Mouse (Mus musculus) kidney, embryonic 16.5 days (tissue): ENCODE measurements around the gene Rgl1. TPM values are rescaled to one million over a fixed set of nuclear protein-coding genes. Genes with fewer than 3 reads are reported as not detected.

Experiments used
- ATAC-seq: fragments of 200-750 bp; cut with Nextera tagmentation; 2 replicates; pipeline ENCODE4 v1.8.0; 2017; ENCODE audit warnings: moderate TSS enrichment; ENCODE audit not compliant: low FRiP score, low TSS enrichment
- H3K27ac ChIP-seq: fragments of 300-500 bp; sonication (generic); 2 replicates; pipeline ENCODE4 v1.5.1; 2014; ENCODE audit warnings: low read length
- H3K27me3 ChIP-seq: fragments of 300-500 bp; sonication (generic); 2 replicates; pipeline ENCODE4 v1.6.1; 2014; ENCODE audit warnings: low read length, control low read depth, mixed read lengths; ENCODE audit not compliant: insufficient read depth
- H3K36me3 ChIP-seq: fragments of 300-500 bp; sonication (generic); 2 replicates; pipeline ENCODE4 v1.6.1; 2014; ENCODE audit warnings: low read length, control low read depth, mixed read lengths; ENCODE audit not compliant: insufficient read depth
- H3K4me1 ChIP-seq: fragments of 300-500 bp; sonication (generic); 2 replicates; pipeline ENCODE4 v1.6.1; 2014; ENCODE audit warnings: low read length, control low read depth, mixed read lengths; ENCODE audit not compliant: insufficient read depth
- H3K4me2 ChIP-seq: fragments of 300-500 bp; sonication (generic); replicated peaks from 2 replicates; pipeline ENCODE4 v1.6.1; 2014; ENCODE audit warnings: low read depth, low read length
- H3K4me3 ChIP-seq: fragments of 300-500 bp; sonication (generic); 2 replicates; pipeline ENCODE4 v1.5.1; 2014; ENCODE audit warnings: mild to moderate bottlenecking, low read length
- H3K9ac ChIP-seq: fragments of 300-500 bp; sonication (generic); replicated peaks from 2 replicates; pipeline ENCODE4 v1.6.1; 2014; ENCODE audit warnings: low read length
- H3K9me3 ChIP-seq: fragments of 300-500 bp; sonication (generic); 2 replicates; pipeline ENCODE4 v1.6.1; 2016; ENCODE audit warnings: low read length, control low read depth
- WGBS: fragments of 180-500 bp; shearing (Covaris S2); extraction: QIAGEN DNeasy Blood & Tissue Kit; methylation state at CpG from one replicate; pipeline ENCODE4 v1.1.7; 2014; 5-methylcytosine and 5-hydroxymethylcytosine counted together
- polyA plus RNA-seq: library from polyadenylated mRNA; unstranded; fragments of >200 nt; fragmentation: Nextera tagmentation; extraction: Ambion mirVana; gene quantifications from 2 replicates; pipeline ENCODE4 v1.2.1, GENCODE M21; 2015

Gene Rgl1
- polyA plus RNA-seq, 1 experiment from 2014 or later, result 58.6 TPM

DNA sequence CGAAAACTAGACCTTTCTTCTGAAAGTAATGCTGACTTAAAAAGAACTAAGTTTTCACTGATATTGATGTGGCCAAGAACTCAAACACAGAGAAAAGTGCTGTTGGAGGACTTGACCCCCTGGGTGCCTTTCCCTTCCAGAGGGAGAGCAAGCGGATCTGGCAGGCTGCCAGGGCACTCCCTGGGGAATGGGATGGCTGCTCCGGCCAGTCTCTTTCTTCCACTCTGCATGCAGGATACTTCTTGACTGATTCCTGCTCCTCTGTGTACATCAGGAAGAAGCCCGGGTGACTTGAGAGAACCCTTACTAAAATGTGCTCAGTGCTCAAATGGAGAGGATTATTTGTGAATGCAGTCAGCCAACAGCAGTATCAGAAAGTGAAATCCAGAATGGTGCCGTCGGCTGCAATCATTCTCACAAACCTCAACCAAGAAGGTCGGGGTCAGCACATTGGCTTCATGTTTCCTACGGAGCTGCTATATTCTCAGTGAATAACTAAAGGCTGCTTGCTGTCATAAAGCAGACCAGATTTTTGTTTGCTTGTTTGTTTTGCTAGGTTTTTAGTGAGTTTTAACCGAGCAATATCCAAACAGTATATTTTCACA is 176.7 kb downstream of the Rgl1 start:
- H3K27ac ChIP-seq, result peak overlapping the region; percentile 65
- 17% methylated on average over 9 of the region's 9 CpGs for WGBS
- H3K4me2 ChIP-seq, result peak overlapping the region; percentile 20
- no peak overlapping the region for H3K4me3 ChIP-seq
- no peaks in the 10 kb centered on the region for H3K9me3 ChIP-seq
- H3K36me3 ChIP-seq, result peaks cover 5% of the 10 kb centered on the region; the same call in 1 of the 2 replicates
- H3K9ac ChIP-seq, result peak overlapping the region; percentile 29; the same call in 1 of the 2 replicates
- H3K27me3 ChIP-seq, result no peaks in the 10 kb centered on the region
- H3K4me1 ChIP-seq, result peaks cover 31% of the 10 kb centered on the region
- peak; percentile 83; the same call in 1 of the 2 replicates for ATAC-seq

GRCm38 (mm10) chr1:152587431-152587830 is 178.7 kb downstream of the Rgl1 start:
- Histone ChIP-seq H3K9me3 (no peaks in the 10 kb centered on the region), H3K27ac (no peak overlapping the region), H3K36me3 (peaks cover 5% of the 10 kb centered on the region; the same call in 1 of the 2 replicates), H3K27me3 (no peaks in the 10 kb centered on the region), H3K9ac (no peak overlapping the region), H3K4me3 (no peak overlapping the region), H3K4me2 (no peak overlapping the region), H3K4me1 (peaks cover 35% of the 10 kb centered on the region)
- WGBS, result 62% methylated on average over 3 of the region's 3 CpGs
- ATAC-seq, result no peak

DNA sequence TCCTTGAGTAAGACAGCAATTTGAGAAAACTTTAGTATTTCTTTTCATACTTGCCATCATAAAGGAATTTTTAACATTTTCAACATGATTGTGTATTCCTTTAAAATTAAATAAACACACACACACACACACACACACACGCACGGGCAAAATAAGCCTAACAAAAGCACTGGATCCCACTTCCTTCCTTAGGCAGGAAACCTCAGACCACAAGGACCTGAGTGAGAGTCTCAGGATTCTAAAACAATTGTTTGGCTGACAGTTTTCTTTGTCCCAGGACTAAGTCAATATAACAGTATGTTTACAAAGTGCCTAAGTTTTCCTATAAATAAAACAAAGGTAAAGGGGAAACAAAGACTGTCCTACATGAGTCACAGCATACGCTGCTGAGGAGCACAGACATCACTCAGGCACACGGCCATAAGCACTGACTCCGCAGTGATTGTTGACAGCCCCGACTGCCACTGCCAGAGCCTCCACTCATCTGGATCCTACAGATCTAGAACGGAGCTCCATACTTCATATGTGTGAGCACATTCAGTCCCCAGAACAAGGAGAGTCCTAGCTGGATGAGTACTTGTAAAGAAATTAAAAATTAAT is 180.7 kb downstream of the Rgl1 start:
- Histone ChIP-seq H3K27me3 (no peaks in the 10 kb centered on the region), H3K4me1 (peaks cover 36% of the 10 kb centered on the region), H3K9me3 (no peaks in the 10 kb centered on the region), H3K4me2 (no peak overlapping the region), H3K27ac (no peak overlapping the region), H3K4me3 (no peak overlapping the region), H3K36me3 (peaks cover 5% of the 10 kb centered on the region; the same call in 1 of the 2 replicates), H3K9ac (no peak overlapping the region)
- 70% methylated on average over 7 of the region's 7 CpGs for WGBS
- no peak for ATAC-seq

- peaks cover 34% of the 10 kb centered on the region for H3K4me1 ChIP-seq
- no peaks in the 10 kb centered on the region for H3K9me3 ChIP-seq
- peaks cover 5% of the 10 kb centered on the region; the same call in 1 of the 2 replicates for H3K36me3 ChIP-seq
- ATAC-seq, result no peak
- 69% methylated on average over 8 of the region's 8 CpGs for WGBS
- 0 out of 2 replicates have a peak overlapping the region, but pooled peaks have one; percentile 30 for H3K27ac ChIP-seq
- no peak overlapping the region for H3K4me2 ChIP-seq
- H3K9ac ChIP-seq, result no peak overlapping the region
- no peak overlapping the region for H3K4me3 ChIP-seq
- H3K27me3 ChIP-seq, result no peaks in the 10 kb centered on the region
Measured at GRCm38 (mm10) chr1:152584933-152585332, 181.2 kb downstream of the Rgl1 start.

GRCm38 (mm10) chr1:152581127-152581905 is 184.8 kb downstream of the Rgl1 start:
- Histone ChIP-seq H3K4me3 (no peak overlapping the region), H3K27me3 (no peaks in the 10 kb centered on the region), H3K36me3 (peaks cover 1% of the 10 kb centered on the region; the same call in 1 of the 2 replicates), H3K9ac (no peak overlapping the region), H3K4me2 (no peak overlapping the region), H3K9me3 (no peaks in the 10 kb centered on the region), H3K27ac (peak overlapping the region; percentile 26; the same call in 1 of the 2 replicates), H3K4me1 (peaks cover 50% of the 10 kb centered on the region)
- no peak for ATAC-seq
- 68% methylated on average over 13 of the region's 13 CpGs for WGBS

- H3K36me3 ChIP-seq, result no peaks in the 10 kb centered on the region
- 56% methylated on average over 5 of the region's 5 CpGs for WGBS
- ATAC-seq, result no peak
Measured at GRCm38 (mm10) chr1:152578944-152579343, 187.2 kb downstream of the Rgl1 start.

GRCm38 (mm10) chr1:152578108-152578721 is 187.9 kb downstream of the Rgl1 start:
- Histone ChIP-seq H3K36me3 (no peaks in the 10 kb centered on the region), H3K27ac (peak overlapping the region; percentile 26; the same call in 1 of the 2 replicates), H3K27me3 (no peaks in the 10 kb centered on the region), H3K4me1 (peaks cover 73% of the 10 kb centered on the region), H3K9me3 (no peaks in the 10 kb centered on the region), H3K4me2 (no peak overlapping the region), H3K4me3 (no peak overlapping the region), H3K9ac (peak overlapping the region; percentile 57)
- WGBS, result 65% methylated on average over 19 of the region's 19 CpGs
- no peak for ATAC-seq

More at GRCm38 (mm10) chr1:152578944-152579343, 187.2 kb downstream of the Rgl1 start:
- no peak overlapping the region for H3K4me3 ChIP-seq
- no peaks in the 10 kb centered on the region for H3K9me3 ChIP-seq
- H3K27me3 ChIP-seq, result no peaks in the 10 kb centered on the region
- H3K9ac ChIP-seq, result no peak overlapping the region
- peaks cover 66% of the 10 kb centered on the region for H3K4me1 ChIP-seq
- H3K27ac ChIP-seq, result peak overlapping the region; percentile 48; the same call in 1 of the 2 replicates
- no peak overlapping the region for H3K4me2 ChIP-seq

DNA sequence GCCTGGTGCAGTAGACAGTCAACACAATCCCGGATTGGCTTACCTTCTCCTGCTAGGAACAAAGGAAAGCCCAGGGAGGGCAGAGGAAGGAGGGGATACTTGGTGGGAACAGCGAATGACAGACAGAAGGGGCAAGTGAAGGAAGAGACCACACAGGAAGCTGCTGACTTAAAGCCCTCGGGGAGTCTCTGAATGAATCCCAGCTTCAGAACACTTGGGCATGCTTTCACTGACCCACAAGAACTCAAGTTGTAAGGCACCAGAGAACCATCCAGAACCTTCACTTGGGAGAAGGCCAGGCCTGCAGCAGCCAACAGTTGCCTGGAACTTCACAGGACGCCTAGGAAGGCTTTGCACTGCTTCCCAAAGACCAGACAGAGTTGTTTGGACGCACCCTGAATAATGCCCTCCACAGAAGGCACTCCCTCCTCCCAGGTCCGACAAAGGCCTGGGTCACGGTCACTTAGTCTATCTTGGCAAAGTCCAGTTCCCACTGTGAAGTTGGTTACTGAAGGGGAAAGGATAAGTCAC is 189.5 kb downstream of the Rgl1 start:
- H3K9ac ChIP-seq, result no peak overlapping the region
- peak; percentile 69 for ATAC-seq
- H3K27me3 ChIP-seq, result no peaks in the 10 kb centered on the region
- WGBS, result 23% methylated on average over 7 of the region's 7 CpGs
- H3K27ac ChIP-seq, result peak overlapping the region; percentile 64
- H3K4me2 ChIP-seq, result no peak overlapping the region
- H3K4me1 ChIP-seq, result peaks cover 74% of the 10 kb centered on the region
- H3K36me3 ChIP-seq, result no peaks in the 10 kb centered on the region
- no peaks in the 10 kb centered on the region for H3K9me3 ChIP-seq
- H3K4me3 ChIP-seq, result no peak overlapping the region

DNA sequence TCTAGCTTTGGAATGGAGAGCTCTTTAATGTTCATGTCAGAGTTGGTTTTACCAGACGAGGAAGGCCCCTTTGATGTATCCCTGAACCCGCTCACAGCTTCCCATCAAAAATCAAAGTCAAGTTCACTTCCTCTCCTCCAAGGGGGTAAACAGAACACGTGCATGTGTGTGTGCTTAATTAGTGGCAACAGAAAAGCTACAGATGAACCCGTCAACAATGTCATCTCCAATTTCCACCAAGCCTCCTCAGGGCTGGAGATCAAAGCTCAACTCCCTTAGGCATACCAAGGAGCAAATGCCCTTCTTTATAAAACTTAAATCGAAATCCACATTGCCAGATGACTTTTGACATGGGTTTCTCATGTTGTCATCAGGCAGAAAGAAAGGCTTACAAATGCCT is 191.1 kb downstream of the Rgl1 start:
- H3K9ac ChIP-seq, result no peak overlapping the region
- H3K36me3 ChIP-seq, result peaks cover 5% of the 10 kb centered on the region; the same call in 1 of the 2 replicates
- 50% methylated on average over 5 of the region's 5 CpGs for whole genome bisulfite sequencing
- no peak overlapping the region for H3K4me2 ChIP-seq
- H3K9me3 ChIP-seq, result no peaks in the 10 kb centered on the region
- 0 out of 2 replicates have a peak overlapping the region, but pooled peaks have one; percentile 14 for H3K27ac ChIP-seq
- no peak overlapping the region for H3K4me3 ChIP-seq
- no peaks in the 10 kb centered on the region for H3K27me3 ChIP-seq
- H3K4me1 ChIP-seq, result peaks cover 64% of the 10 kb centered on the region
- no peak for ATAC-seq
